ENCODE assay signal across 18 mouse cellular contexts in genomic region chr2:14888406-14889195, GRCm38 (mm10).
DNase-seq lines count a peak whose midpoint lies in the region; ATAC-seq and TF ChIP-seq lines count a peak whose summit lies in the region.
"Had no signal": no experiment of that assay in that cellular context is flagged by ENCODE, and none has a peak within 500 bp of the region (broad histone marks: within the 10 kb centered on the region; RNA-seq: fewer than 3 reads in every experiment).

No protein-coding gene starts in this region.

- H3K4me2 ChIP-seq in lung, embryonic 14.5 days, result no peak overlapping the region
- no peak overlapping the region for H3K4me2 ChIP-seq in embryonic facial prominence, embryonic 13.5 days
- H3K4me2 ChIP-seq in lung, postnatal 0 days (replicated peaks; ENCODE audit: low read depth, low read length), result no peak overlapping the region
- no peak overlapping the region for H3K4me2 ChIP-seq in stomach, embryonic 16.5 days (ENCODE audit: low read depth, low read length)
- H3K4me2 ChIP-seq in forebrain, embryonic 16.5 days (ENCODE audit: low read length), result no peak overlapping the region
- H3K4me2 ChIP-seq: forebrain, embryonic 13.5 days; heart, embryonic 12.5 days; liver, embryonic 15.5 days had no signal

- no peak for TF ChIP-seq POLR2A in lung, adult 2 months (IDR thresholded peaks at IDR 0.05; ENCODE audit: borderline replicate concordance, extremely low read depth, low read depth, low read length)

- H3K27ac ChIP-seq in lung, embryonic 14.5 days (ENCODE audit: low read depth), result peak overlapping the region; percentile 32; the same call in 1 of the 2 replicates
- H3K27ac ChIP-seq in embryonic facial prominence, embryonic 13.5 days, result no peak overlapping the region
- peak overlapping the region; percentile 55; the same call in 1 of the 2 replicates for H3K27ac ChIP-seq in lung, postnatal 0 days (ENCODE audit: low read length)
- H3K27ac ChIP-seq in stomach, embryonic 16.5 days (ENCODE audit: low read length), result peak overlapping the region; percentile 60
- no peak overlapping the region for H3K27ac ChIP-seq in forebrain, embryonic 16.5 days (ENCODE audit: low read length)
- H3K27ac ChIP-seq: forebrain, embryonic 13.5 days; hindbrain, postnatal 0 days; liver, embryonic 15.5 days had no signal

- TF ChIP-seq EP300 in lung, postnatal 0 days (IDR thresholded peaks at IDR 0.05), result peak; percentile 70; the same call in 1 of the 2 replicates

- peak; percentile 76 for DNase-seq in lung, embryonic 14.5 days
- no peak for DNase-seq in lung, adult 2 months
- DNase-seq in lung, postnatal 0 days (ENCODE audit: low spot score), result peak; percentile 59
- DNase-seq in cerebellum, postnatal 25 days, result no peak
- DNase-seq: adrenal gland, postnatal 10 days; cerebellum, adult 11-12 months; heart, postnatal 4 days; kidney, postnatal 36 days; spleen, adult 18-20 months; thymus, postnatal 25 days had no signal

- H3K9ac ChIP-seq in lung, embryonic 14.5 days, result no peak overlapping the region
- no peak overlapping the region for H3K9ac ChIP-seq in embryonic facial prominence, embryonic 13.5 days
- no peak overlapping the region for H3K9ac ChIP-seq in lung, postnatal 0 days (replicated peaks; ENCODE audit: low read depth)
- H3K9ac ChIP-seq in stomach, embryonic 16.5 days (ENCODE audit: low read length), result no peak overlapping the region
- H3K9ac ChIP-seq in forebrain, embryonic 16.5 days (replicated peaks; ENCODE audit: low read depth, low read length), result no peak overlapping the region
- H3K9ac ChIP-seq: forebrain, embryonic 13.5 days; heart, embryonic 12.5 days; liver, embryonic 15.5 days had no signal

- no peaks in the 10 kb centered on the region for H3K4me1 ChIP-seq in lung, embryonic 14.5 days (ENCODE audit: insufficient read depth)
- peaks cover 8% of the 10 kb centered on the region for H3K4me1 ChIP-seq in lung, adult 2 months (ENCODE audit: control insufficient read depth, insufficient read depth, low read length)
- no peaks in the 10 kb centered on the region for H3K4me1 ChIP-seq in embryonic facial prominence, embryonic 13.5 days
- peaks cover 4% of the 10 kb centered on the region for H3K4me1 ChIP-seq in lung, postnatal 0 days (ENCODE audit: insufficient read depth, low read depth, low read length)
- peaks cover 3% of the 10 kb centered on the region; the same call in 1 of the 2 replicates for H3K4me1 ChIP-seq in stomach, embryonic 16.5 days (ENCODE audit: control insufficient read depth, insufficient read depth, low read length)
- H3K4me1 ChIP-seq in forebrain, embryonic 16.5 days (replicated peaks; ENCODE audit: control insufficient read depth, insufficient read depth, low read length), result no peaks in the 10 kb centered on the region
- H3K4me1 ChIP-seq: forebrain, embryonic 13.5 days; liver, embryonic 15.5 days had no signal

- H3K9me3 ChIP-seq in lung, embryonic 14.5 days (ENCODE audit: low read depth, low read length), result no peaks in the 10 kb centered on the region
- H3K9me3 ChIP-seq in embryonic facial prominence, embryonic 13.5 days, result no peaks in the 10 kb centered on the region
- no peaks in the 10 kb centered on the region for H3K9me3 ChIP-seq in lung, postnatal 0 days (ENCODE audit: low read length)
- H3K9me3 ChIP-seq in stomach, embryonic 16.5 days (replicated peaks; ENCODE audit: control insufficient read depth, low read length), result no peaks in the 10 kb centered on the region
- H3K9me3 ChIP-seq in forebrain, embryonic 16.5 days (ENCODE audit: control insufficient read depth, low read length), result no peaks in the 10 kb centered on the region
- H3K9me3 ChIP-seq: forebrain, embryonic 13.5 days; heart, embryonic 12.5 days; liver, embryonic 15.5 days had no signal

- H3K4me3 ChIP-seq in lung, embryonic 14.5 days (ENCODE audit: low read depth, low read length), result no peak overlapping the region
- no peak overlapping the region for H3K4me3 ChIP-seq in lung, adult 2 months (replicated peaks; ENCODE audit: extremely low read depth, low read depth, low read length)
- H3K4me3 ChIP-seq in embryonic facial prominence, embryonic 13.5 days, result no peak overlapping the region
- no peak overlapping the region for H3K4me3 ChIP-seq in lung, postnatal 0 days (ENCODE audit: low read depth, low read length)
- no peak overlapping the region for H3K4me3 ChIP-seq in stomach, embryonic 16.5 days (replicated peaks; ENCODE audit: low read length)
- H3K4me3 ChIP-seq in forebrain, embryonic 16.5 days (replicated peaks; ENCODE audit: low read length), result no peak overlapping the region
- H3K4me3 ChIP-seq: forebrain, embryonic 13.5 days; heart, embryonic 12.5 days; liver, embryonic 15.5 days had no signal

- no peak for TF ChIP-seq CTCF in lung, embryonic 14.5 days (IDR thresholded peaks at IDR 0.05; ENCODE audit: low read depth)
- TF ChIP-seq CTCF in lung, adult 2 months (IDR thresholded peaks at IDR 0.05; ENCODE audit: insufficient read depth, low read length), result no peak
- no peak for TF ChIP-seq CTCF in lung, postnatal 0 days (IDR thresholded peaks at IDR 0.05)

- H3K27me3 ChIP-seq in lung, embryonic 14.5 days (ENCODE audit: insufficient read depth, low read length), result no peaks in the 10 kb centered on the region
- H3K27me3 ChIP-seq in embryonic facial prominence, embryonic 13.5 days, result no peaks in the 10 kb centered on the region; the same call in 1 of the 2 replicates
- H3K27me3 ChIP-seq in lung, postnatal 0 days (replicated peaks; ENCODE audit: insufficient read depth, low read length), result no peaks in the 10 kb centered on the region
- H3K27me3 ChIP-seq in stomach, embryonic 16.5 days (ENCODE audit: control insufficient read depth, insufficient read depth, low read length), result no peaks in the 10 kb centered on the region
- no peaks in the 10 kb centered on the region for H3K27me3 ChIP-seq in forebrain, embryonic 16.5 days (replicated peaks; ENCODE audit: control insufficient read depth, insufficient read depth, low read length)
- H3K27me3 ChIP-seq: forebrain, embryonic 13.5 days; heart, embryonic 12.5 days; liver, embryonic 15.5 days had no signal

- peak; percentile 92 for ATAC-seq in lung, embryonic 14.5 days (ENCODE audit: insufficient read depth)
- peak; percentile 67; the same call in 1 of the 2 replicates for ATAC-seq in embryonic facial prominence, embryonic 13.5 days (ENCODE audit: insufficient number of reproducible peaks, insufficient read depth, low FRiP score, low TSS enrichment, low read depth)
- peak; percentile 84 for ATAC-seq in lung, postnatal 0 days
- ATAC-seq in stomach, embryonic 16.5 days (ENCODE audit: insufficient read depth, low FRiP score), result peak; percentile 40; the same call in 1 of the 2 replicates
- ATAC-seq in forebrain, embryonic 16.5 days, result no peak
- ATAC-seq: forebrain, embryonic 13.5 days; hindbrain, postnatal 0 days; midbrain, embryonic 16.5 days had no signal

- no peaks in the 10 kb centered on the region for H3K36me3 ChIP-seq in lung, embryonic 14.5 days (ENCODE audit: insufficient read depth)
- H3K36me3 ChIP-seq in embryonic facial prominence, embryonic 13.5 days, result no peaks in the 10 kb centered on the region
- H3K36me3 ChIP-seq in lung, postnatal 0 days (ENCODE audit: insufficient read depth, low read length), result no peaks in the 10 kb centered on the region
- no peaks in the 10 kb centered on the region for H3K36me3 ChIP-seq in stomach, embryonic 16.5 days (ENCODE audit: control insufficient read depth, insufficient read depth, low read length)
- H3K36me3 ChIP-seq in forebrain, embryonic 16.5 days (ENCODE audit: control insufficient read depth, insufficient read depth), result no peaks in the 10 kb centered on the region
- H3K36me3 ChIP-seq: heart, embryonic 12.5 days; liver, embryonic 15.5 days had no signal

- 11% methylated on average over 4 of the region's 4 CpGs for WGBS in lung, embryonic 14.5 days
- WGBS in lung, adult 2 months, result 15% methylated on average over 4 of the region's 4 CpGs
- 35% methylated on average over 4 of the region's 4 CpGs for WGBS in embryonic facial prominence, embryonic 13.5 days
- WGBS in lung, postnatal 0 days, result 13% methylated on average over 4 of the region's 4 CpGs
- 18% methylated on average over 4 of the region's 4 CpGs for WGBS in stomach, embryonic 16.5 days
- 73% methylated on average over 4 of the region's 4 CpGs for WGBS in forebrain, embryonic 16.5 days

Comparison
In these comparisons a context has a peak if more than half of its experiments do, and no peak if none do; other contexts are left out.
1. DNase-seq: peak in lung, embryonic 14.5 days (single experiment) and lung, postnatal 0 days (single experiment); none in lung, adult 2 months (single experiment) and cerebellum, postnatal 25 days (0 of 2).
2. H3K27ac ChIP-seq: peak in lung, embryonic 14.5 days (single experiment), lung, postnatal 0 days (single experiment) and stomach, embryonic 16.5 days (single experiment); none in embryonic facial prominence, embryonic 13.5 days (single experiment) and forebrain, embryonic 16.5 days (single experiment).